Mouse (Mus musculus) C2C12 (cell line): ENCODE measurements around the gene Ccdc163. TPM values are rescaled to one million over a fixed set of nuclear protein-coding genes. Genes with fewer than 3 reads are reported as not detected.

ENCODE experiments used
- H3K27me3 ChIP-seq: one replicate; pipeline ENCODE4 v1.6.1; 2011; ENCODE audit not compliant: control insufficient read depth, insufficient read depth, insufficient read length
- H3K36me3 ChIP-seq: one replicate; pipeline ENCODE4 v1.6.1; 2011; ENCODE audit not compliant: control insufficient read depth, insufficient read depth
- H3K4me3 ChIP-seq: one replicate; pipeline ENCODE4 v1.5.1; 2011; ENCODE audit warnings: mild to moderate bottlenecking, control low read depth; ENCODE audit not compliant: poor library complexity, insufficient read depth, severe bottlenecking
- H3K79me2 ChIP-seq: one replicate; pipeline ENCODE4 v1.6.1; 2011; ENCODE audit not compliant: control insufficient read depth, insufficient read depth
- H3K79me3 ChIP-seq: one replicate; pipeline ENCODE4 v1.6.1; 2011; ENCODE audit warnings: low read depth, control low read depth
- H3ac ChIP-seq: one replicate; pipeline ENCODE3; 2011; ENCODE audit warnings: low read depth; ENCODE audit not compliant: control insufficient read depth, insufficient read length
- CEBPB ChIP-seq: IDR thresholded peaks from one replicate; pipeline ENCODE4 v1.6.1; 2011; ENCODE audit warnings: low read depth, mild to moderate bottlenecking, control low read depth, moderate library complexity
- CTCF ChIP-seq: IDR thresholded peaks from one replicate; pipeline ENCODE4 v1.5.1; 2011; ENCODE audit not compliant: control insufficient read depth, insufficient read depth, insufficient read length
- FOSL1 ChIP-seq: IDR thresholded peaks from one replicate; pipeline ENCODE4 v1.8.0; 2011; ENCODE audit warnings: mild to moderate bottlenecking, low read length; ENCODE audit not compliant: poor library complexity, insufficient read depth, severe bottlenecking
- MAX ChIP-seq: IDR thresholded peaks from one replicate; pipeline ENCODE4 v1.6.1; 2011; ENCODE audit warnings: mild to moderate bottlenecking, control low read depth
- MYOD1 ChIP-seq: IDR thresholded peaks from one replicate; pipeline ENCODE4 v1.6.1; 2011; ENCODE audit warnings: low read depth; ENCODE audit not compliant: control insufficient read depth, insufficient read length
- MYOG ChIP-seq: IDR thresholded peaks from one replicate; pipeline ENCODE4 v1.6.1; 2011; ENCODE audit not compliant: control insufficient read depth, insufficient read length; ENCODE audit errors: extremely low read depth
- USF1 ChIP-seq: IDR thresholded peaks from one replicate; pipeline ENCODE4 v1.6.1; 2011; ENCODE audit warnings: low read depth, mild to moderate bottlenecking, control low read depth, moderate library complexity
- polyA plus RNA-seq: library from polyadenylated mRNA; unstranded; fragments of >200 nt; fragmentation: generic; extraction: Trizol; gene quantifications from one replicate; pipeline ENCODE4 v1.2.1, GENCODE M21; 2012; ENCODE audit warnings: missing spikeins

Gene Ccdc163
- polyA plus RNA-seq, 1 experiment = 22.0 TPM

- H3K27me3 ChIP-seq = no peaks in the 10 kb centered on the region
- peaks cover 58% of the 10 kb centered on the region for H3K79me3 ChIP-seq
- H3K36me3 ChIP-seq = peaks cover 98% of the 10 kb centered on the region
- peaks cover 98% of the 10 kb centered on the region for H3K79me2 ChIP-seq
- TF ChIP-seq USF1 (no peak), MYOG (no peak), MAX (no peak), FOSL1 (no peak), CEBPB (no peak)
- no peak overlapping the region for H3K4me3 ChIP-seq
- H3ac ChIP-seq = no peak overlapping the region
Observed at GRCm38 (mm10) chr4:116693785-116694184, 14.5 kb upstream of the Ccdc163 start.

GRCm38 (mm10) chr4:116698693-116699342 is 9.5 kb upstream of the Ccdc163 start:
- Histone ChIP-seq H3K4me3 (no peak overlapping the region), H3K79me3 (peaks cover 16% of the 10 kb centered on the region)

GRCm38 (mm10) chr4:116700964-116701363 is 7.3 kb upstream of the Ccdc163 start:
- H3K79me3 ChIP-seq = peaks cover 3% of the 10 kb centered on the region
- no peaks in the 10 kb centered on the region for H3K27me3 ChIP-seq
- no peak for TF ChIP-seq MAX
- no peak for TF ChIP-seq CEBPB
- no peak for TF ChIP-seq FOSL1
- no peak for TF ChIP-seq CTCF
- TF ChIP-seq USF1 = no peak
- TF ChIP-seq MYOD1 = no peak
- no peak for TF ChIP-seq MYOG
- peaks cover 32% of the 10 kb centered on the region for H3K79me2 ChIP-seq
- H3K4me3 ChIP-seq = no peak overlapping the region
- peaks cover 67% of the 10 kb centered on the region for H3K36me3 ChIP-seq
- no peak overlapping the region for H3ac ChIP-seq

More at GRCm38 (mm10) chr4:116698693-116699342, 9.5 kb upstream of the Ccdc163 start:
- Histone ChIP-seq H3K36me3 (peaks cover 78% of the 10 kb centered on the region), H3ac (no peak overlapping the region), H3K27me3 (no peaks in the 10 kb centered on the region), H3K79me2 (peaks cover 51% of the 10 kb centered on the region)
- TF ChIP-seq CEBPB (no peak), MAX (no peak), CTCF (no peak), FOSL1 (no peak), MYOG (no peak), MYOD1 (no peak), USF1 (no peak)

GRCm38 (mm10) chr4:116703804-116704203 is 4.5 kb upstream of the Ccdc163 start:
- Histone ChIP-seq H3K27me3 (no peaks in the 10 kb centered on the region), H3K4me3 (no peak overlapping the region), H3K79me2 (peaks cover 3% of the 10 kb centered on the region), H3K79me3 (no peaks in the 10 kb centered on the region), H3ac (no peak overlapping the region), H3K36me3 (peaks cover 40% of the 10 kb centered on the region)
- TF ChIP-seq MAX (peak; percentile 69), MYOD1 (no peak), FOSL1 (no peak), CEBPB (no peak), USF1 (peak; percentile 61), MYOG (no peak), CTCF (peak; percentile 49)

GRCm38 (mm10) chr4:116707666-116708065 is 643 bp upstream of the Ccdc163 start:
- no peaks in the 10 kb centered on the region for H3K79me2 ChIP-seq
- peak overlapping the region; percentile 70 for H3ac ChIP-seq
- peaks cover 3% of the 10 kb centered on the region for H3K79me3 ChIP-seq
- no peaks in the 10 kb centered on the region for H3K27me3 ChIP-seq
- peaks cover 15% of the 10 kb centered on the region for H3K36me3 ChIP-seq
- H3K4me3 ChIP-seq = peak overlapping the region; percentile 55
- TF ChIP-seq FOSL1 (no peak), CTCF (no peak), MYOG (no peak), MYOD1 (no peak), MAX (no peak), USF1 (no peak), CEBPB (no peak)

GRCm38 (mm10) chr4:116708791-116709390 is 582 bp downstream of the Ccdc163 start:
- Histone ChIP-seq H3K79me3 (peaks cover 3% of the 10 kb centered on the region), H3K4me3 (peak overlapping the region; percentile 40), H3ac (peak overlapping the region; percentile 65), H3K36me3 (peaks cover 15% of the 10 kb centered on the region), H3K79me2 (no peaks in the 10 kb centered on the region), H3K27me3 (no peaks in the 10 kb centered on the region)
- TF ChIP-seq MYOG (no peak), CEBPB (no peak), USF1 (no peak), MYOD1 (no peak), CTCF (no peak), MAX (no peak), FOSL1 (no peak)
